Mouse (Mus musculus): ENCODE results near the gene Scn4b. TPM values are rescaled to one million over a fixed set of nuclear protein-coding genes. Genes with fewer than 3 reads are reported as not detected.

Gene Scn4b
- polyA plus RNA-seq, 1 experiment from 2014 or later = 2.0 TPM

Other genes with a start within 250 kb of the Scn4b start
- 550 and 555 TPM in 2 replicates for gene Atp5l, start 217.7 kb upstream of the Scn4b start, polyA plus RNA-seq (2016; fragmentation: Nextera tagmentation; extraction: Ambion mirVana)
- 20.4 and 24.2 TPM in 2 replicates for gene Ube4a, start 172.8 kb upstream of the Scn4b start, polyA plus RNA-seq (2016; fragmentation: Nextera tagmentation; extraction: Ambion mirVana)
- gene Cd3g, start 158.0 kb upstream of the Scn4b start, polyA plus RNA-seq (2016; fragmentation: Nextera tagmentation; extraction: Ambion mirVana) = not detected in 2 replicates
- not detected in 2 replicates for gene Cd3d, start 156.6 kb upstream of the Scn4b start, polyA plus RNA-seq (2016; fragmentation: Nextera tagmentation; extraction: Ambion mirVana)
- not detected in 2 replicates for gene Cd3e, start 128.8 kb upstream of the Scn4b start, polyA plus RNA-seq (2016; fragmentation: Nextera tagmentation; extraction: Ambion mirVana)
- 12.7 and 13.6 TPM in 2 replicates for gene Mpzl2, start 98.6 kb upstream of the Scn4b start, polyA plus RNA-seq (2016; fragmentation: Nextera tagmentation; extraction: Ambion mirVana)
- 4.2 and 4.6 TPM in 2 replicates for gene Mpzl3, start 83.2 kb upstream of the Scn4b start, polyA plus RNA-seq (2016; fragmentation: Nextera tagmentation; extraction: Ambion mirVana)
- gene Jaml, start 59.2 kb upstream of the Scn4b start, polyA plus RNA-seq (2016; fragmentation: Nextera tagmentation; extraction: Ambion mirVana) = 6.3 and 12.2 TPM in 2 replicates
- gene Scn2b, start 20.6 kb upstream of the Scn4b start, polyA plus RNA-seq (2016; fragmentation: Nextera tagmentation; extraction: Ambion mirVana) = 12.0 and 14.1 TPM in 2 replicates
- gene BC049352, start 43.6 kb downstream of the Scn4b start, polyA plus RNA-seq (2016; fragmentation: Nextera tagmentation; extraction: Ambion mirVana) = not detected in 2 replicates
- 0.26 and 0.43 TPM in 2 replicates for gene Tmprss4, start 65.7 kb downstream of the Scn4b start, polyA plus RNA-seq (2016; fragmentation: Nextera tagmentation; extraction: Ambion mirVana)
- gene Il10ra, start 130.8 kb downstream of the Scn4b start, polyA plus RNA-seq (2016; fragmentation: Nextera tagmentation; extraction: Ambion mirVana) = 0.26 TPM in 2 replicates
- gene Tmprss13, start 180.7 kb downstream of the Scn4b start, polyA plus RNA-seq (2016; fragmentation: Nextera tagmentation; extraction: Ambion mirVana) = 0.51 and 0.95 TPM in 2 replicates
- 97.6 and 110 TPM in 2 replicates for gene Fxyd6, start 231.8 kb downstream of the Scn4b start, polyA plus RNA-seq (2016; fragmentation: Nextera tagmentation; extraction: Ambion mirVana)